Mouse (Mus musculus): ENCODE measurements around the gene Phgr1. TPM values are rescaled to one million over a fixed set of nuclear protein-coding genes. Genes with fewer than 3 reads are reported as not detected.

Phgr1 gene
- polyA plus RNA-seq, 1 experiment from 2014 or later = not detected

DNA sequence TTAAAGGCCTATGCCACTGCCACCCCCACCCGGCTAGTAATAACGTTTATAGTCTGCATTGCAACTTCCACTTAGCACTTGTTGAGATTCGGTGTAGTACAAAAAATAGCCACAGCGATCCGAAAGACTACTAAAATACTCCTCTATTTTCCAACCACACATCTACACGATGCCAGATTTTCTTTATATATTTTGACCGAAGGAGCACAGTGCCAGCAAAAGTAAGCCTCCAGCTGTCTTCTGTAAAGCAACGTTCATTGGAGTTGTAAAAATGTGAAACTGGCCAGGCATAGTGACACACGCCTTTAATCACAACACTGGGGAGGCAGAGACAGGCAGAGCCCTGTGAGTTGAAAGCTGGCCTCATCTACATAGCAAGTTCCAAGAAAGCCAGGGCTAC, 31.4 kb upstream of the Phgr1 start:
- peaks cover 25% of the 10 kb centered on the region for H3K27me3 ChIP-seq
- WGBS = 76% methylated on average over 9 of the region's 9 CpGs
- peaks cover 8% of the 10 kb centered on the region for H3K4me1 ChIP-seq
- no peak overlapping the region for H3K9ac ChIP-seq
- H3K4me3 ChIP-seq = no peak overlapping the region
- H3K36me3 ChIP-seq = no peaks in the 10 kb centered on the region
- no peak overlapping the region for H3K27ac ChIP-seq
- H3K4me2 ChIP-seq (replicated peaks) = no peak overlapping the region
- no peak for ATAC-seq (ENCODE audit: low FRiP score)
- no peaks in the 10 kb centered on the region for H3K9me3 ChIP-seq (replicated peaks)

GRCm38 (mm10) chr2:118743261-118743943, 29.2 kb upstream of the Phgr1 start:
- Histone ChIP-seq H3K4me1 (peaks cover 23% of the 10 kb centered on the region), H3K9ac (no peak overlapping the region), H3K9me3 (replicated peaks) (no peaks in the 10 kb centered on the region), H3K4me2 (replicated peaks) (no peak overlapping the region), H3K36me3 (no peaks in the 10 kb centered on the region), H3K27me3 (peaks cover 25% of the 10 kb centered on the region), H3K4me3 (no peak overlapping the region), H3K27ac (no peak overlapping the region)
- no peak for ATAC-seq (ENCODE audit: low FRiP score)
- WGBS = 27% methylated on average over 8 of the region's 8 CpGs

DNA sequence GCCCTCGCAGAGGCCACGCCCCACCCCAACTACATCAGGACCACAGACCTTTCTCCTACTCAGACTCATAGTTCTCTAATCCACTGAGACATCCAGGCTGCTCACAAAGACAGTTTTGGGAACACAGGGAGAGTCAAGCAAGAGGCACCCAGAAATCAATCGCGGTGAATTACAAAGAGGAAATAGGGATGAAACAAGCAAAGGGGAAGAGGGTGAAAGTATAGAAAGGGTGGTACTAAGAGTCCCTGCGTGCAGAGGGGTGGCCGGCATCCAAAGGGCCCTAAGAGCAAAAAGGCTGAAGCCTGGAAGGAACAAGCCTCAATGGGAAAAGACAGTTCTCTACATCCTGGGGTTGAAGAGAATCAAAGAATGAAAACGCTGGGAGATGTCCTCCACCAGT, 27.9 kb upstream of the Phgr1 start:
- no peaks in the 10 kb centered on the region for H3K9me3 ChIP-seq (replicated peaks)
- ATAC-seq (ENCODE audit: low FRiP score) = no peak
- no peak overlapping the region for H3K9ac ChIP-seq
- peaks cover 34% of the 10 kb centered on the region for H3K4me1 ChIP-seq
- peak overlapping the region; percentile 96 for H3K4me2 ChIP-seq (replicated peaks)
- no peaks in the 10 kb centered on the region for H3K36me3 ChIP-seq
- H3K4me3 ChIP-seq = 0 out of 2 replicates have a peak overlapping the region, but pooled peaks have one; percentile 84
- no peak overlapping the region for H3K27ac ChIP-seq
- WGBS = 8% methylated on average over 7 of the region's 7 CpGs
- H3K27me3 ChIP-seq = peaks cover 21% of the 10 kb centered on the region

GRCm38 (mm10) chr2:118745232-118745884, 27.2 kb upstream of the Phgr1 start, which contains the start of gene Inafm2:
TSS of gene Inafm2 (plus strand) at chr2:118745758.
- Histone ChIP-seq H3K9me3 (replicated peaks) (no peaks in the 10 kb centered on the region), H3K9ac (peak within 1 kb of the TSS; percentile 97), H3K27ac (peak within 1 kb of the TSS; percentile 68; the same call in 1 of the 2 replicates), H3K4me3 (peak within 1 kb of the TSS; percentile 84), H3K27me3 (peaks cover 21% of the 10 kb centered on the region), H3K4me2 (replicated peaks) (peak within 1 kb of the TSS; percentile 96), H3K4me1 (peaks cover 41% of the 10 kb centered on the region), H3K36me3 (no peaks in the 10 kb centered on the region)
- ATAC-seq (ENCODE audit: low FRiP score) = peak; percentile 89
- WGBS = under 1% methylated on average over 52 of the region's 57 CpGs

- no peaks in the 10 kb centered on the region for H3K9me3 ChIP-seq (replicated peaks)
- H3K4me1 ChIP-seq = peaks cover 44% of the 10 kb centered on the region
- peak overlapping the region; percentile 68; the same call in 1 of the 2 replicates for H3K27ac ChIP-seq
- under 1% methylated on average over 105 of the region's 113 CpGs for WGBS
- H3K27me3 ChIP-seq = peaks cover 21% of the 10 kb centered on the region
- peak overlapping the region; percentile 96 for H3K4me2 ChIP-seq (replicated peaks)
- peak overlapping the region; percentile 84 for H3K4me3 ChIP-seq
- peak overlapping the region; percentile 97 for H3K9ac ChIP-seq
- peak; percentile 46 for ATAC-seq (ENCODE audit: low FRiP score)
- no peaks in the 10 kb centered on the region for H3K36me3 ChIP-seq
Observed at GRCm38 (mm10) chr2:118745915-118746901, 26.4 kb upstream of the Phgr1 start.

- Histone ChIP-seq H3K4me1 (peaks cover 49% of the 10 kb centered on the region), H3K27ac (no peak overlapping the region)
- whole genome bisulfite sequencing = 45% methylated on average over 10 of the region's 10 CpGs
Observed at GRCm38 (mm10) chr2:118747301-118747960, 25.1 kb upstream of the Phgr1 start.

DNA sequence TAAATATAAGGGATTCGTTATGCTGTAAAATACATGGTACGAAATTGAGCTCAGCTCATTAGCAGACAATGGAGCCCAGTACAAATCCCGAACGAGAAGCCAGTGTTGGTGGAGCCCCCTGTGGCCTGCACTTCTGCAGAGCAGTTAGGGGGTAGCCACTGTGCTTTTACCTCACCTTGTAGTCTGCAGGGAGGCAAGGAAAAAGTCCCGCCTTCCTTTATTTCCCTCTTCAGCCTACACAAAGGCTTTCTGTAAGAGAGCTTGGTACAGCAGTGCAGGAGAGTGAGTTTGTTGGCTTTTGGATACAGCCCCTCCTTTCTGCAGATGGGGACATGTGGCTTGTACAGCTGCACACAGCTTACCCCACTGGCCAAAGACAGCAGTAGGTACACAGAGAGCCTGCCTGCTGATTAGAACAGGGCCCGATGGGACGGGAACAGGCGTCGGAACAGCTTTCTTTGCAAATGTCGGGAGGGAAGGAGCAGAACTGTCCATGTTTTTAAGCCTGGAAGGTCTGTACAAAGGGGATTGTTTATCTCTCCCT, 23.2 kb upstream of the Phgr1 start:
- peak overlapping the region; percentile 44 for H3K27ac ChIP-seq
- peaks cover 51% of the 10 kb centered on the region for H3K4me1 ChIP-seq
- H3K36me3 ChIP-seq = no peaks in the 10 kb centered on the region
- peak overlapping the region; percentile 29 for H3K4me2 ChIP-seq (replicated peaks)
- peaks cover 6% of the 10 kb centered on the region for H3K27me3 ChIP-seq
- H3K9me3 ChIP-seq (replicated peaks) = no peaks in the 10 kb centered on the region
- H3K9ac ChIP-seq = peak overlapping the region; percentile 23; the same call in 1 of the 2 replicates
- 24% methylated on average over 10 of the region's 10 CpGs for WGBS
- no peak overlapping the region for H3K4me3 ChIP-seq
- ATAC-seq (ENCODE audit: low FRiP score) = no peak

More at GRCm38 (mm10) chr2:118747301-118747960, 25.1 kb upstream of the Phgr1 start:
- Histone ChIP-seq H3K4me3 (peak overlapping the region; percentile 84), H3K4me2 (replicated peaks) (peak overlapping the region; percentile 96), H3K36me3 (no peaks in the 10 kb centered on the region), H3K27me3 (peaks cover 18% of the 10 kb centered on the region), H3K9me3 (replicated peaks) (no peaks in the 10 kb centered on the region), H3K9ac (0 out of 2 replicates have a peak overlapping the region, but pooled peaks have one; percentile 97)
- no peak for ATAC-seq (ENCODE audit: low FRiP score)

DNA sequence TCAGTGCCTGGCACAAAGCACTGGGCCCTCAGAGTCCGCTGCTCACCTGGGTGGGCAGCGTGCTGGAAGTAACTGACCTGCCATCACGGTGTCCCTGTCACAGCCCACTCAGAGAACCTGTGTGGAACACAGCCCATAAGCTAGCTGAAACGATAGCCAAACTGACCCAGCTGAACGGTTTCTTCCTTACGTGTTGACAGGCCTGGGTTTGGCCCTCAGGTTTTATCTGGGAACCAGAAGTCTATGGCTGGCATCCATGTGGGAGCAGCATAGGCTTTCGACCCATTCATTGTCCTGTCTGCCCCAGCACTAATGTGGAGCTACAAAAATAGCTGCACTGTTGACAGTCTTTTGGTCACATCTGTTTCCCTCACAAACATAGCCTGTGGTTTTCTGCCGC, 22.1 kb upstream of the Phgr1 start:
- Histone ChIP-seq H3K36me3 (no peaks in the 10 kb centered on the region), H3K4me1 (peaks cover 43% of the 10 kb centered on the region), H3K9me3 (replicated peaks) (no peaks in the 10 kb centered on the region), H3K9ac (no peak overlapping the region), H3K4me3 (no peak overlapping the region), H3K27ac (peak overlapping the region; percentile 44; the same call in 1 of the 2 replicates), H3K4me2 (replicated peaks) (no peak overlapping the region), H3K27me3 (no peaks in the 10 kb centered on the region)
- 82% methylated on average over 8 of the region's 8 CpGs for WGBS
- no peak for ATAC-seq (ENCODE audit: low FRiP score)

- WGBS = 70% methylated on average over 16 of the region's 16 CpGs
- no peak for ATAC-seq (ENCODE audit: low FRiP score)
Observed at GRCm38 (mm10) chr2:118751896-118752791, 20.4 kb upstream of the Phgr1 start.

GRCm38 (mm10) chr2:118752792-118753108, 19.8 kb upstream of the Phgr1 start:
- H3K9me3 ChIP-seq (replicated peaks) = no peaks in the 10 kb centered on the region
- no peaks in the 10 kb centered on the region for H3K27me3 ChIP-seq
- no peak overlapping the region for H3K4me2 ChIP-seq (replicated peaks)
- 71% methylated on average over 4 of the region's 4 CpGs for WGBS
- no peak overlapping the region for H3K27ac ChIP-seq
- no peaks in the 10 kb centered on the region for H3K36me3 ChIP-seq
- no peak overlapping the region for H3K4me3 ChIP-seq
- no peak overlapping the region for H3K9ac ChIP-seq
- ATAC-seq (ENCODE audit: low FRiP score) = no peak
- H3K4me1 ChIP-seq = peaks cover 32% of the 10 kb centered on the region

More at GRCm38 (mm10) chr2:118751896-118752791, 20.4 kb upstream of the Phgr1 start:
- no peaks in the 10 kb centered on the region for H3K36me3 ChIP-seq
- H3K4me1 ChIP-seq = peaks cover 38% of the 10 kb centered on the region
- H3K9ac ChIP-seq = no peak overlapping the region
- H3K27ac ChIP-seq = 0 out of 2 replicates have a peak overlapping the region, but pooled peaks have one; percentile 7
- H3K9me3 ChIP-seq (replicated peaks) = no peaks in the 10 kb centered on the region
- no peaks in the 10 kb centered on the region for H3K27me3 ChIP-seq
- no peak overlapping the region for H3K4me2 ChIP-seq (replicated peaks)
- no peak overlapping the region for H3K4me3 ChIP-seq
